Mouse (Mus musculus) spleen, postnatal 4 days (tissue): Measurements from ENCODE around the gene Vil1.
"Not testable (repeated sequence)": the region's sequence is repeated elsewhere in the genome, so short reads cannot be mapped to it uniquely, and the experiment has no call there.

Experiments used
- DNase-seq, 2 experiments: peaks; one replicate each; pipeline ENCODE4 v3.0.0; 2022; ENCODE audit warnings: low spot score in 2 of 2

The Vil1 gene

GRCm38 (mm10) chr1:74387386-74387988 lies 21.7 kb upstream of the Vil1 start:
- no peak for DNase-seq

- DNase-seq = no peak
These were observed 20.7 kb upstream of the Vil1 start for GRCm38 (mm10) chr1:74388398-74388920.

GRCm38 (mm10) chr1:74389831-74390286 lies 19.3 kb upstream of the Vil1 start:
- peak in 1 of 2 experiments; percentile 62 for DNase-seq

GRCm38 (mm10) chr1:74390287-74390906 lies 18.8 kb upstream of the Vil1 start:
- peak; percentile 79 to 90 for DNase-seq

GRCm38 (mm10) chr1:74390924-74391748 lies 18.0 kb upstream of the Vil1 start, which contains the start of gene Ctdsp1:
Gene Ctdsp1 (plus strand): TSS chr1:74391509.
- peak; percentile 94 to 96 for DNase-seq

GRCm38 (mm10) chr1:74391844-74392441 lies 17.2 kb upstream of the Vil1 start:
- peak; percentile 82 to 90 for DNase-seq

GRCm38 (mm10) chr1:74392446-74392994 lies 16.7 kb upstream of the Vil1 start:
- DNase-seq = no peak

- DNase-seq = no peak
These were observed 16.2 kb upstream of the Vil1 start for GRCm38 (mm10) chr1:74393010-74393409.

- peak in 1 of 2 experiments; percentile 65 for DNase-seq
These were observed 15.5 kb upstream of the Vil1 start for GRCm38 (mm10) chr1:74393697-74394096.

- DNase-seq = no peak
These were observed 14.9 kb upstream of the Vil1 start for GRCm38 (mm10) chr1:74394311-74394710.

GRCm38 (mm10) chr1:74394858-74395257 lies 14.3 kb upstream of the Vil1 start:
- no peak for DNase-seq

GRCm38 (mm10) chr1:74395290-74395689 lies 13.9 kb upstream of the Vil1 start:
- no peak for DNase-seq

GRCm38 (mm10) chr1:74396456-74397222 lies 12.5 kb upstream of the Vil1 start:
- DNase-seq = not testable (repeated sequence)

GRCm38 (mm10) chr1:74397268-74397918 lies 11.8 kb upstream of the Vil1 start:
- peak; percentile 99 for DNase-seq

GRCm38 (mm10) chr1:74397919-74398451 lies 11.2 kb upstream of the Vil1 start:
- DNase-seq = peak; percentile 84 to 90

GRCm38 (mm10) chr1:74400531-74400930 lies 8.6 kb upstream of the Vil1 start:
- no peak for DNase-seq

GRCm38 (mm10) chr1:74401015-74401702 lies 8.0 kb upstream of the Vil1 start:
- no peak for DNase-seq

GRCm38 (mm10) chr1:74404206-74404605 lies 5.0 kb upstream of the Vil1 start:
- DNase-seq = no peak

GRCm38 (mm10) chr1:74411753-74412325 lies 2.7 kb downstream of the Vil1 start:
- DNase-seq = no peak
